Mouse (Mus musculus) cerebellum, adult 11-12 months (tissue): ENCODE results near the gene Efna5.

Experiments used
- DNase-seq: peaks from one replicate; pipeline ENCODE4 v3.0.0; 2022

The Efna5 gene

GRCm38 (mm10) chr17:62692242-62692641 lies 188.9 kb downstream of the Efna5 start:
- no peak for DNase-seq

- DNase-seq: no peak
Observed at GRCm38 (mm10) chr17:62691201-62691715, 189.9 kb downstream of the Efna5 start.

- no peak for DNase-seq
Observed at GRCm38 (mm10) chr17:62690256-62690655, 190.9 kb downstream of the Efna5 start.

GRCm38 (mm10) chr17:62689646-62690045 lies 191.5 kb downstream of the Efna5 start:
- no peak for DNase-seq

- DNase-seq: no peak
Observed at GRCm38 (mm10) chr17:62687369-62687768, 193.7 kb downstream of the Efna5 start.

GRCm38 (mm10) chr17:62685181-62685580 lies 195.9 kb downstream of the Efna5 start:
- DNase-seq: no peak

- no peak for DNase-seq
Observed at GRCm38 (mm10) chr17:62683142-62683541, 198.0 kb downstream of the Efna5 start.

- DNase-seq: no peak
Observed at GRCm38 (mm10) chr17:62681726-62682125, 199.4 kb downstream of the Efna5 start.

GRCm38 (mm10) chr17:62680737-62681136 lies 200.4 kb downstream of the Efna5 start:
- DNase-seq: peak; percentile 9

GRCm38 (mm10) chr17:62676832-62677231 lies 204.3 kb downstream of the Efna5 start:
- DNase-seq: no peak

- DNase-seq: no peak
Observed at GRCm38 (mm10) chr17:62676409-62676808, 204.7 kb downstream of the Efna5 start.

- DNase-seq: no peak
Observed at GRCm38 (mm10) chr17:62675811-62676255, 205.3 kb downstream of the Efna5 start.

GRCm38 (mm10) chr17:62672068-62672467 lies 209.0 kb downstream of the Efna5 start:
- DNase-seq: no peak

- DNase-seq: no peak
Observed at GRCm38 (mm10) chr17:62666761-62667160, 214.4 kb downstream of the Efna5 start.

- no peak for DNase-seq
Observed at GRCm38 (mm10) chr17:62665823-62666222, 215.3 kb downstream of the Efna5 start.

- DNase-seq: no peak
Observed at GRCm38 (mm10) chr17:62664709-62665108, 216.4 kb downstream of the Efna5 start.

- DNase-seq: no peak
Observed at GRCm38 (mm10) chr17:62661801-62662200, 219.3 kb downstream of the Efna5 start.

- DNase-seq: peak; percentile 11
Observed at GRCm38 (mm10) chr17:62659501-62660175, 221.5 kb downstream of the Efna5 start.

- DNase-seq: no peak
Observed at GRCm38 (mm10) chr17:62657832-62658630, 223.1 kb downstream of the Efna5 start.

- DNase-seq: no peak
Observed at GRCm38 (mm10) chr17:62657051-62657450, 224.1 kb downstream of the Efna5 start.

- DNase-seq: no peak
Observed at GRCm38 (mm10) chr17:62656591-62656990, 224.5 kb downstream of the Efna5 start.

- DNase-seq: no peak
Observed at GRCm38 (mm10) chr17:62655819-62656355, 225.2 kb downstream of the Efna5 start.

GRCm38 (mm10) chr17:62652451-62652850 lies 228.7 kb downstream of the Efna5 start:
- DNase-seq: no peak

- no peak for DNase-seq
Observed at GRCm38 (mm10) chr17:62651696-62652095, 229.4 kb downstream of the Efna5 start.
